Mouse (Mus musculus) limb, embryonic 10.5 days (tissue): Measurements from ENCODE around the gene Pm20d2. TPM values are rescaled to one million over a fixed set of nuclear protein-coding genes. Genes with fewer than 3 reads are reported as not detected.

Experiments
- DNase-seq: peaks from one replicate; pipeline ENCODE4 v3.0.0-alpha.2; 2017; ENCODE audit warnings: low spot score
- H3K27ac ChIP-seq: fragments of 300-500 bp; sonication (generic); 2 replicates; pipeline ENCODE4 v1.5.1; 2016; ENCODE audit warnings: mild to moderate bottlenecking
- H3K27me3 ChIP-seq: fragments of 300-500 bp; sonication (generic); 2 replicates; pipeline ENCODE4 v1.6.1; 2016; ENCODE audit warnings: low read depth, mild to moderate bottlenecking; ENCODE audit not compliant: poor library complexity, severe bottlenecking
- H3K36me3 ChIP-seq: fragments of 300-500 bp; sonication (generic); 2 replicates; pipeline ENCODE4 v1.6.1; 2016; ENCODE audit warnings: mild to moderate bottlenecking, moderate library complexity
- H3K4me1 ChIP-seq: fragments of 300-500 bp; sonication (generic); 2 replicates; pipeline ENCODE4 v1.6.1; 2016
- H3K4me3 ChIP-seq: fragments of 300-500 bp; sonication (generic); 2 replicates; pipeline ENCODE4 v1.5.1; 2016; ENCODE audit warnings: mild to moderate bottlenecking, moderate library complexity
- H3K9me3 ChIP-seq: fragments of 300-500 bp; sonication (generic); replicated peaks from 2 replicates; pipeline ENCODE4 v1.6.1; 2016; ENCODE audit warnings: mild to moderate bottlenecking
- WGBS: fragments of 180-500 bp; shearing (Covaris S2); methylation state at CpG from one replicate; pipeline ENCODE4 v1.1.7; 2016; 5-methylcytosine and 5-hydroxymethylcytosine counted together
- polyA plus RNA-seq: library from polyadenylated mRNA; unstranded; fragments of >200 nt; fragmentation: Nextera tagmentation; extraction: Ambion mirVana; gene quantifications from 2 replicates; pipeline ENCODE4 v1.2.1, GENCODE M21; 2016

The Pm20d2 gene
- 0.68 and 1.5 TPM in 2 replicates for polyA plus RNA-seq

- Histone ChIP-seq H3K4me1 (peaks cover 6% of the 10 kb centered on the region), H3K27ac (peak within 1 kb of the TSS; percentile 87), H3K9me3 (no peaks in the 10 kb centered on the region), H3K36me3 (no peaks in the 10 kb centered on the region), H3K27me3 (peaks cover 26% of the 10 kb centered on the region), H3K4me3 (peak within 1 kb of the TSS; percentile 70)
- DNase-seq = no peak
- WGBS = 18% methylated on average over 6 of the region's 6 CpGs
Observed at GRCm38 (mm10) chr4:33189735-33190036, at the start of gene Pm20d2. Gene Pm20d2, minus strand, starts transcription at chr4:33189737.

- no peaks in the 10 kb centered on the region for H3K4me1 ChIP-seq
- 89% methylated on average over 18 of the region's 18 CpGs for WGBS
- H3K9me3 ChIP-seq = no peaks in the 10 kb centered on the region
- H3K27me3 ChIP-seq = no peaks in the 10 kb centered on the region
- no peaks in the 10 kb centered on the region for H3K36me3 ChIP-seq
- no peak overlapping the region for H3K4me3 ChIP-seq
- H3K27ac ChIP-seq = no peak overlapping the region
- no peak for DNase-seq
Observed at GRCm38 (mm10) chr4:33230881-33231280, 41.3 kb upstream of the Pm20d2 start.

DNA sequence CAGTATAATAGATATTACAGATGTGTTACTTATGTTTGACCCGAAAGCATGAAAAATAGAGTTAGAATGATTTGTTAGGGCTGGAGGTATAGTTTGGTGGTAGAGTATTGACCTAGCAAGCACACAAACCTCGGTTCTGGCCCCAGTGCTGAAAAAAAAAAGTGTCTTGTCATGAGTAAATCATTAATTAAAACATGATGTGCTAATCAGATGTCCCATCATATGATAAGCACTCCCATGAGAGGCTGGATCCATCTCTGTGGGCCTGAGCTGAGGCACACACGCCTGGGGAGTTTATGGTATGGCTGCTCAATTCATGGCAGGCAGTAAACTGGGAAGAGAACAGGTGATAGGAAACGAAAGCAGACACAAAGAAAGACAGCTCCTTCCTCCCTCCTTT is 40.1 kb upstream of the Pm20d2 start:
- 78% methylated on average over 4 of the region's 4 CpGs for WGBS
- Histone ChIP-seq H3K36me3 (no peaks in the 10 kb centered on the region), H3K4me1 (no peaks in the 10 kb centered on the region)

GRCm38 (mm10) chr4:33227164-33227563 is 37.6 kb upstream of the Pm20d2 start:
- Histone ChIP-seq H3K4me1 (no peaks in the 10 kb centered on the region), H3K36me3 (no peaks in the 10 kb centered on the region), H3K27ac (no peak overlapping the region), H3K4me3 (no peak overlapping the region), H3K9me3 (no peaks in the 10 kb centered on the region), H3K27me3 (no peaks in the 10 kb centered on the region)
- 92% methylated on average over 7 of the region's 7 CpGs for WGBS
- DNase-seq = no peak

More for the DNA sequence above, 40.1 kb upstream of the Pm20d2 start:
- no peaks in the 10 kb centered on the region for H3K9me3 ChIP-seq
- no peak overlapping the region for H3K27ac ChIP-seq
- no peak overlapping the region for H3K4me3 ChIP-seq
- no peak for DNase-seq
- H3K27me3 ChIP-seq = no peaks in the 10 kb centered on the region

GRCm38 (mm10) chr4:33224003-33224675 is 34.6 kb upstream of the Pm20d2 start:
- Histone ChIP-seq H3K9me3 (no peaks in the 10 kb centered on the region), H3K4me1 (no peaks in the 10 kb centered on the region), H3K36me3 (no peaks in the 10 kb centered on the region), H3K27me3 (no peaks in the 10 kb centered on the region), H3K27ac (no peak overlapping the region), H3K4me3 (no peak overlapping the region)
- WGBS = 84% methylated on average over 7 of the region's 7 CpGs
- no peak for DNase-seq

GRCm38 (mm10) chr4:33221847-33222246 is 32.3 kb upstream of the Pm20d2 start:
- H3K4me1 ChIP-seq = no peaks in the 10 kb centered on the region
- no peaks in the 10 kb centered on the region for H3K9me3 ChIP-seq
- DNase-seq = no peak
- H3K36me3 ChIP-seq = no peaks in the 10 kb centered on the region
- no peaks in the 10 kb centered on the region for H3K27me3 ChIP-seq
- H3K4me3 ChIP-seq = no peak overlapping the region
- WGBS = 64% methylated on average over 1 of the region's 1 CpGs
- no peak overlapping the region for H3K27ac ChIP-seq

DNA sequence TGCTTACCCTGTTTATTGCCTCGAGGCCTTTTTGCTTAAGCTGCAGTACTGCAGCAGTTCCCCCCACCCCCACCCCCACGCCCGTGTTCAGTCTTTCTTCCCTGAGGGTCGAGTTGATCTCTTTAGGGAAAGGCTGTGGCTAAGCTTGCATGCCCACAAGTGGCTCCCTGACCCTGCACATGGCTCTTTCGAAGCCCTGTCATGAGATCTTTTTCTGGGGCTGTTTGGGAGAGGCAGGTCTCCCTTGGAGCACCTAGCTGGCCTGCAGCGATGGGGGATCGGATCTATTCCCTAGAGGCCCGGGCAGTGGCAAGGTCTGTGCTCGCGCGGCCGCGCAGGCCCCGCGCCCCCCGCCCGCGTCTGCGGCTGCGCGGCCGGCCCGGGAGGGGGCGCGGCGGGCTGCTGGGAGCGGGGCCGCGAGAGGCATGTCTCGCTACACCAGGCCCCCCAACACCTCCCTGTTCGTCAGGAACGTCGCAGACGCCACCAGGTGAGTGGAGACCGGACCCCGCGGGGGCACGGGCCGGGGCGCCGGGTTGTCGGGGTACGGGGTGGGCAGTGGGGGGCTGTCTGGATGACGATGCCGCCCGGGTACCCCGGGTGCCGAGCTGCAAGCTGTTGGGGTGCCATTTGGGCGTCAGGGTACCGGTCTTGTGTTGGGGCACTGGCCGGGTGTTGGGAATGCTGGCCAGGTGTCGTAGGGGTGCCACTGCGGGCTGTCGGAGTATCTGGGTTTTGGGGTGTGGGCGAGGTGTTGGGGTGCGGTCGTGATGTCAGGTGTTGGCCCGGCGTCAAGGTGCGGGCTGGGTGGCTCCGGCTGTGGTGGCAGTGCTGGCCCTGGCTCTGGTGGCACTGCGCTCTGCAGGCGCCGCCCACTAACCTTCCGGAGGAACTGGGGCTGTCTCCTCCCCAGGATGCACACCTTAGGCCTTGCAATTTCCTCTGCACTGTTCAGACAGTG is 19.6 kb upstream of the Pm20d2 start, which contains the start of gene Srsf12:
Gene Srsf12 (plus strand): TSS at position 111 of the 961 bp plus-strand sequence.
- H3K36me3 ChIP-seq = no peaks in the 10 kb centered on the region
- H3K4me1 ChIP-seq = peaks cover 15% of the 10 kb centered on the region
- no peaks in the 10 kb centered on the region for H3K9me3 ChIP-seq
- WGBS = 3% methylated on average over 65 of the region's 65 CpGs
- no peaks in the 10 kb centered on the region for H3K27me3 ChIP-seq
- H3K27ac ChIP-seq = peak within 1 kb of the TSS; percentile 91
- H3K4me3 ChIP-seq = peak within 1 kb of the TSS; percentile 84
- DNase-seq = peak; percentile 73

DNA sequence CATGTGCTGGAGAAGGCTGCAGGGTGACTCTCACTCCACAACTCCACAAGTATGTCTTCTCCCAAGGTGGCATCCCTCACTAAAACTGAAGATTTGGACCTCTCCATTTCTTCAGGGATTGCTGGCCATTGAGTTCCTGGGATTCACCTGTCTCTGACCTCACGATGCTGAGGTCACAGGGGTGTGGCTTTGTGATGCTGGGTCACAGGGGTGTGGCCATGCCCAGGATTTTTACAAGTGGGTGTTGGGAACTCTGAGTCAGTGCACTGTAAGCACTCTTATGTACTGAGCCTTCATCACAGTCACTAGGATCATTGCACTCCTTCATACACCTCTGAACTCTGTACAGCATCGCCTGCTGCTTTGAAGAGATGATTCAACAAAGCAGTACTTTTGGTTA is 18.0 kb upstream of the Pm20d2 start:
- 72% methylated on average over 2 of the region's 2 CpGs for WGBS
- DNase-seq = no peak
- H3K27ac ChIP-seq = no peak overlapping the region
- H3K27me3 ChIP-seq = no peaks in the 10 kb centered on the region
- no peaks in the 10 kb centered on the region for H3K9me3 ChIP-seq
- H3K36me3 ChIP-seq = no peaks in the 10 kb centered on the region
- no peak overlapping the region for H3K4me3 ChIP-seq
- peaks cover 15% of the 10 kb centered on the region for H3K4me1 ChIP-seq

DNA sequence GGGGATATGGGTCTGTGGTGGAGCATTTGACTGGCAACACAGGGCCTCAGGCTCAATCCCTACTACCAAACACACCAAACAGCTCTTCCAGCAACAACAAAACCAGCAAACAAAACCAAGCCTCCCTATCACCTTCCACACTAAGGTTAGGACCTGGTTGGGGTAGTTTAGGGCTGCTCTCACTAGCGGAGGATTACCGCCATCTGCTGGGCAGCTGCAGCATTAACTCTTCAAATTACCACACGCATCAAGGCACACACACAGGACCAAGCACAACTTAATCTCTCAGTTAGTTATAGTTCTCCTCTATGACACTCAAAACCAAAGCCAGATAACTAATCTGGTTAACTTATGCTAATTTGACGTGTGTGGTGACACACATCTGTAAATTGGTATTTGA is 15.1 kb upstream of the Pm20d2 start:
- no peak overlapping the region for H3K27ac ChIP-seq
- H3K4me1 ChIP-seq = peaks cover 14% of the 10 kb centered on the region
- H3K36me3 ChIP-seq = no peaks in the 10 kb centered on the region
- DNase-seq = peak; percentile 71
- no peak overlapping the region for H3K4me3 ChIP-seq
- WGBS = 2% methylated on average over 4 of the region's 4 CpGs
- no peaks in the 10 kb centered on the region for H3K27me3 ChIP-seq
- H3K9me3 ChIP-seq = no peaks in the 10 kb centered on the region

GRCm38 (mm10) chr4:33198117-33198516 is 8.6 kb upstream of the Pm20d2 start:
- Histone ChIP-seq H3K4me3 (no peak overlapping the region), H3K4me1 (no peaks in the 10 kb centered on the region), H3K27me3 (no peaks in the 10 kb centered on the region), H3K27ac (no peak overlapping the region), H3K36me3 (no peaks in the 10 kb centered on the region), H3K9me3 (no peaks in the 10 kb centered on the region)
- WGBS = 31% methylated on average over 2 of the region's 2 CpGs
- no peak for DNase-seq

- peak; percentile 85 for DNase-seq
- Histone ChIP-seq H3K27me3 (peaks cover 26% of the 10 kb centered on the region), H3K27ac (peak overlapping the region; percentile 87), H3K9me3 (no peaks in the 10 kb centered on the region), H3K36me3 (no peaks in the 10 kb centered on the region), H3K4me3 (peak overlapping the region; percentile 70), H3K4me1 (peaks cover 6% of the 10 kb centered on the region)
- under 1% methylated on average over 123 of the region's 123 CpGs for WGBS
Observed at GRCm38 (mm10) chr4:33188781-33189734, 479 bp downstream of the Pm20d2 start.

DNA sequence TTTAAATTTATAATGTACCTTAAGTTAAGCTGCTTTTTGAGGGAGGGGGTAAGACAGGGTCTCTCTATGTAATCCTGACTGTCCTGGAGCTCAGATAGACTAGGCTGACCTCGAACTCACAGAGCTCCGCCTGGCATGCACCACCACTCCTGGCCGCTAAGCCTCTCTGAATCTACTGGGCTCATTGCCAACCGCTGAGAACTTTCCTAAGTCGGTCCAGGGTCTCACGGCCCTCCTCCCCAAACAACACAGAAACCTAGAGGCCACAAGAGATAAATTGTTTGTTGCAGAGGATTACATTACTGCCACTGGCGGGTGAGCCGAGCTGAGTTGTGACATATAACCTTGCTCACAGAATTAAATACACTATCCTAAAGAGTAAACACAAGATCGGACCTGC is 1.4 kb downstream of the Pm20d2 start:
- Histone ChIP-seq H3K9me3 (no peaks in the 10 kb centered on the region), H3K27ac (no peak overlapping the region), H3K27me3 (peaks cover 26% of the 10 kb centered on the region), H3K36me3 (no peaks in the 10 kb centered on the region), H3K4me1 (peaks cover 6% of the 10 kb centered on the region), H3K4me3 (peak overlapping the region; percentile 70)
- DNase-seq = peak; percentile 50
- 28% methylated on average over 9 of the region's 9 CpGs for WGBS
